Mouse (Mus musculus) T-helper 17 cell (primary cell): Measurements from ENCODE around the gene Vmn2r24.
"Not testable (repeated sequence)": the region's sequence is repeated elsewhere in the genome, so short reads cannot be mapped to it uniquely, and the experiment has no call there.

Experiments
- in situ Hi-C, 2 experiments: fragments of 300-600 bp; cut with MboI, MseI; formaldehyde crosslinking; loops; 1 replicate in 1 of 2; 2 replicates in 1 of 2; pipeline ENCODE4 v1.15.1; 2025; ENCODE audit warnings: high pct_unique_total_duplicates in 2 of 2

The Vmn2r24 gene

GRCm38 (mm10) chr6:123778579-123778978 lies at the start of gene Vmn2r24:
TSS of gene Vmn2r24 (plus strand) at chr6:123778879.
- in situ Hi-C loops: no loop called here

GRCm38 (mm10) chr6:123770031-123770430 lies 8.6 kb upstream of the Vmn2r24 start:
- in situ Hi-C loops: no loop called here

DNA sequence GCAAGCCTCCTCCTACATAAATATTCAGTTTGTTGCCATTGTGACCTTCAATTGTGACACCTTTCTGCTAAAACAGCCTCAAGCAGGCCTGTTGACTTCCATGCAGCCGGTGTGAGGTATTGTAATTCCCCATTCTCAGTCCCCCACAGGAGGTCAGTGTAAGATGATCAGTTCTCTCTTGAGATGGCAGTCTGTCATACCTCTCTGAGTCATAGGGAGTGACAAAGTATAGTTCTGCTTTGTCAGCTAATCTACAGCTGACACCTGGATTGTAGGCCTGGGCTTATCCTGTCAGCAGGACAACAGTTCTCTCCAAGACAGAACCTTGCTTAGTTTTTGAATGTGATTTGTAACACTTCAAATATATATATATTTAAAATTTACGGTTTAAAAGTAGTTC lies 6.2 kb downstream of the Vmn2r24 start:
- in situ Hi-C loops: no loop called here

- in situ Hi-C loops: no loop called here
These were observed 15.1 kb downstream of the Vmn2r24 start for GRCm38 (mm10) chr6:123793746-123794145.

DNA sequence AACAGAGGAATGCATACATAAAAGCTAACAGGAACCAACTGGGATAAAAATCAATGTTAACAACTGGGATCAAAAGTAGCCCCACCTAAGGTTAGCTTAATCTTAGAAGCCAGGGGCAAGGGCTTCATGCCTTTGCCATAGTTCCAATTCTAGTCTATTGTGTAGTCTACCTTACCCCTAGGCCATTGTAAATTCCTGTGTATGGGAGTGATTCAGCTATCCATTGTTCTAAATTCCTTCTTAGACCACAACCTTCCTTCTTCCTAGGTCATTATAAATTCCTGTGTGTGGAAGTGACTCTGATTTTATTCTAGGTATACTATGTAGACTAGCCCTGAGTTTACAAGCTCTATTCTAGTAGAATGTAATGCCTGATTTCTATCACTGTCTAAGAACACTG lies 31.6 kb downstream of the Vmn2r24 start:
- in situ Hi-C loops: not testable (repeated sequence)

GRCm38 (mm10) chr6:123819951-123820350 lies 41.3 kb downstream of the Vmn2r24 start:
- in situ Hi-C loops: no loop called here

DNA sequence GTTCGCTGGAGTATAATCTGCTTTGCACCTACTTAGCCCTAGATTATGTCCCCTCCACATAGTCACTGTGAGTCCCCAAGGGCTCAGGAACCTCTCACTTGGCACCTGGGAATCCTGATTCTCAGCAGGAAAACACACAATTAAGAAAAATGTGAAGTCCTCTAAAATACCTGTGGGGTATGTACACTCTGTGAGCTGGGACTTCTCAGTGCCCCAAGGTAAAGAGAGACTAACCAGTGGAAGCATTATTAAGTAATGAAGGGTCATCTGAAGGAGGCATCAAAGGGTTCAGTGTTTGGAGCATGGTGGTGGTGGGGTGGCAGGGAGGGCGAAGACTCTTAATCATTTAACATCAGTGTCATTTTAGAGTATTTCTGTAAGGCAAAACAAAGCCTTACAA lies 74.7 kb downstream of the Vmn2r24 start, which contains the start of gene Vmn2r25:
Vmn2r25 (minus strand) TSS at position 101 of the 400 bp plus-strand sequence.
- in situ Hi-C loops: not testable (repeated sequence)
